Mouse (Mus musculus) erythroblast, embryonic 14.5 days (primary cell): ENCODE measurements around the gene Nol9.

Experiments used
- GATA1 ChIP-seq: IDR thresholded peaks from 2 replicates; pipeline ENCODE4 v1.6.1; 2012; ENCODE audit warnings: low read length, inconsistent platforms, mixed read lengths
- TAL1 ChIP-seq: IDR thresholded peaks from 3 replicates; pipeline ENCODE4 v1.6.1; 2012; ENCODE audit warnings: low read length, inconsistent platforms, mixed read lengths

DNA sequence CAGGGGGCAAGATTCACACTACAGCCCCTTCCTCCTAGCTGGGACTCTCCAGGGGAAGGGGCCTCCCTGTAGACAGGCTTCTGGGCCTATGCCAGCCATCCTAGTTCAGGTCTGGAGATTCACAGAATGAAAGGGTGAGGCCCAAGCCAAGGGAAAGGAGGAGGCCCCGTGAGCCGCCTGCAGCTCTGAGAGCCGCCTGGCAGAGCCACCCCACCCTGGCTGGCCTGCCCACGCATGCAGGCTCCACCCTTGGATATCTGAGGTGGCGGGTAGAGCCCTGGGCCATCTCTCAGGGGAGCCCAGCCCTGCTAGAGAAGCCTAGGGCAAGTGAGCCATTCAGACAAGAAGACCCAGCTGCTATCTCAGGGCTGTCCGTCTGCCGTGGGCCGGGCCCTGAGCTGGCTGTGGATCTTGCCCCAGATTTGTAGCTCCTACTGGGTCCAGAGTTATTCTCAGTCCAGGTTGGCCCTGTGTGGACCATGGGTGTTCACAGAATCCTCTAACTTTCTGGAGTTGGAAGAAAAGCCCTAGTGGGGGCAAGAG lies 53.7 kb downstream of the Nol9 start:
- TF ChIP-seq TAL1 (no peak), GATA1 (0 out of 2 replicates have a peak, but pooled peaks have one; percentile 12)
